Mouse (Mus musculus) heart, adult 2 months (tissue): ENCODE measurements around the gene Tbc1d22b.

Source experiments
- CTCF ChIP-seq: fragments of 200-600 bp; IDR thresholded peaks from 2 replicates; pipeline ENCODE4 v1.8.1; 2022; ENCODE audit warnings: antibody characterized with exemption, mild to moderate bottlenecking, moderate library complexity
- POLR2A ChIP-seq: fragments of 200-500 bp; IDR thresholded peaks from 2 replicates; pipeline ENCODE4 v1.6.1; 2011; ENCODE audit warnings: mild to moderate bottlenecking, low read depth, low read length, control low read depth; ENCODE audit not compliant: insufficient read depth

- TF ChIP-seq POLR2A (no peak), CTCF (no peak)
Observed at GRCm38 (mm10) chr17:29584306-29584705, 34.7 kb downstream of the Tbc1d22b start.
